Mouse (Mus musculus) liver, embryonic 15.5 days (tissue): ENCODE data around the gene Cadps2. TPM values are rescaled to one million over a fixed set of nuclear protein-coding genes. Genes with fewer than 3 reads are reported as not detected.

ENCODE experiments used
- ATAC-seq: fragments of 200-750 bp; cut with Nextera tagmentation; 2 replicates; pipeline ENCODE4 v1.8.0; 2017; ENCODE audit warnings: moderate number of reproducible peaks, mild to moderate bottlenecking, moderate library complexity; ENCODE audit not compliant: insufficient read depth
- H3K27ac ChIP-seq: fragments of 300-500 bp; sonication (generic); replicated peaks from 2 replicates; pipeline ENCODE4 v1.5.1; 2015; ENCODE audit warnings: mild to moderate bottlenecking, inconsistent platforms
- H3K27me3 ChIP-seq: fragments of 300-500 bp; sonication (generic); 2 replicates; pipeline ENCODE4 v1.6.1; 2015; ENCODE audit warnings: mild to moderate bottlenecking, inconsistent platforms
- H3K36me3 ChIP-seq: fragments of 300-500 bp; sonication (generic); replicated peaks from 2 replicates; pipeline ENCODE4 v1.6.1; 2015; ENCODE audit warnings: moderate library complexity, mild to moderate bottlenecking, inconsistent platforms
- H3K4me1 ChIP-seq: fragments of 300-500 bp; sonication (generic); replicated peaks from 2 replicates; pipeline ENCODE4 v1.6.1; 2015; ENCODE audit warnings: inconsistent platforms
- H3K4me2 ChIP-seq: fragments of 300-500 bp; sonication (generic); 2 replicates; pipeline ENCODE4 v1.6.1; 2015; ENCODE audit warnings: moderate library complexity, mild to moderate bottlenecking, inconsistent platforms
- H3K4me3 ChIP-seq: fragments of 300-500 bp; sonication (generic); replicated peaks from 2 replicates; pipeline ENCODE4 v1.5.1; 2015; ENCODE audit warnings: mild to moderate bottlenecking, inconsistent platforms
- H3K9ac ChIP-seq: fragments of 300-500 bp; sonication (generic); 2 replicates; pipeline ENCODE4 v1.6.1; 2015; ENCODE audit warnings: moderate library complexity, mild to moderate bottlenecking, inconsistent platforms
- H3K9me3 ChIP-seq: fragments of 300-500 bp; sonication (generic); replicated peaks from 2 replicates; pipeline ENCODE4 v1.6.1; 2016; ENCODE audit warnings: inconsistent platforms
- WGBS: fragments of 180-500 bp; shearing (Covaris S2); methylation state at CpG from one replicate; pipeline ENCODE4 v1.1.7; 2015; ENCODE audit warnings: mixed read lengths; ENCODE audit not compliant: insufficient replicate concordance; 5-methylcytosine and 5-hydroxymethylcytosine counted together
- polyA plus RNA-seq: library from polyadenylated mRNA; unstranded; fragments of >200 nt; fragmentation: Nextera tagmentation; extraction: Ambion mirVana; gene quantifications from 2 replicates; pipeline ENCODE4 v1.2.1, GENCODE M21; 2015

Cadps2 gene
- polyA plus RNA-seq, 1 experiment from 2014 or later, result 0.05 TPM

GRCm38 (mm10) chr6:23457748-23458147, 381.5 kb downstream of the Cadps2 start:
- no peaks in the 10 kb centered on the region for H3K9me3 ChIP-seq
- H3K9ac ChIP-seq, result no peak overlapping the region
- H3K4me1 ChIP-seq, result no peaks in the 10 kb centered on the region
- H3K27ac ChIP-seq, result no peak overlapping the region
- H3K4me3 ChIP-seq, result no peak overlapping the region
- ATAC-seq, result no peak
- no peaks in the 10 kb centered on the region for H3K27me3 ChIP-seq
- no peak overlapping the region for H3K4me2 ChIP-seq
- 1% methylated on average over 5 of the region's 5 CpGs for WGBS
- no peaks in the 10 kb centered on the region for H3K36me3 ChIP-seq

GRCm38 (mm10) chr6:23453907-23454306, 385.3 kb downstream of the Cadps2 start:
- Histone ChIP-seq H3K4me1 (no peaks in the 10 kb centered on the region), H3K9me3 (no peaks in the 10 kb centered on the region), H3K27ac (no peak overlapping the region), H3K9ac (no peak overlapping the region), H3K36me3 (no peaks in the 10 kb centered on the region), H3K27me3 (no peaks in the 10 kb centered on the region), H3K4me3 (no peak overlapping the region), H3K4me2 (no peak overlapping the region)
- WGBS, result 45% methylated on average over 5 of the region's 5 CpGs
- ATAC-seq, result no peak

- Histone ChIP-seq H3K4me2 (no peak overlapping the region), H3K27me3 (no peaks in the 10 kb centered on the region), H3K9me3 (no peaks in the 10 kb centered on the region), H3K27ac (no peak overlapping the region), H3K4me1 (no peaks in the 10 kb centered on the region), H3K36me3 (no peaks in the 10 kb centered on the region), H3K4me3 (no peak overlapping the region), H3K9ac (no peak overlapping the region)
- no peak for ATAC-seq
- WGBS, result 52% methylated on average over 3 of the region's 3 CpGs
These were observed 399.3 kb downstream of the Cadps2 start for GRCm38 (mm10) chr6:23439897-23440296.

- ATAC-seq, result no peak
- H3K4me3 ChIP-seq, result no peak overlapping the region
- 10% methylated on average over 12 of the region's 12 CpGs for WGBS
- no peak overlapping the region for H3K27ac ChIP-seq
- H3K9me3 ChIP-seq, result no peaks in the 10 kb centered on the region
- H3K4me1 ChIP-seq, result no peaks in the 10 kb centered on the region
- H3K27me3 ChIP-seq, result no peaks in the 10 kb centered on the region
- no peak overlapping the region for H3K4me2 ChIP-seq
- H3K9ac ChIP-seq, result no peak overlapping the region
- H3K36me3 ChIP-seq, result no peaks in the 10 kb centered on the region
These were observed 428.8 kb downstream of the Cadps2 start for GRCm38 (mm10) chr6:23410256-23411049.

- Histone ChIP-seq H3K9ac (no peak overlapping the region), H3K27ac (no peak overlapping the region), H3K27me3 (no peaks in the 10 kb centered on the region), H3K4me1 (no peaks in the 10 kb centered on the region), H3K4me2 (no peak overlapping the region), H3K36me3 (no peaks in the 10 kb centered on the region), H3K9me3 (no peaks in the 10 kb centered on the region), H3K4me3 (no peak overlapping the region)
- ATAC-seq, result no peak
- 55% methylated on average over 2 of the region's 2 CpGs for WGBS
These were observed 445.1 kb downstream of the Cadps2 start for GRCm38 (mm10) chr6:23394131-23394530.

GRCm38 (mm10) chr6:23392711-23393110, 446.5 kb downstream of the Cadps2 start:
- WGBS, result 69% methylated on average over 4 of the region's 4 CpGs
- H3K4me3 ChIP-seq, result no peak overlapping the region
- no peak overlapping the region for H3K27ac ChIP-seq
- no peak overlapping the region for H3K9ac ChIP-seq
- ATAC-seq, result no peak
- no peaks in the 10 kb centered on the region for H3K9me3 ChIP-seq
- H3K4me1 ChIP-seq, result no peaks in the 10 kb centered on the region
- H3K27me3 ChIP-seq, result no peaks in the 10 kb centered on the region
- no peaks in the 10 kb centered on the region for H3K36me3 ChIP-seq
- H3K4me2 ChIP-seq, result no peak overlapping the region

- ATAC-seq, result no peak
- Histone ChIP-seq H3K4me2 (no peak overlapping the region), H3K27me3 (no peaks in the 10 kb centered on the region), H3K9me3 (no peaks in the 10 kb centered on the region; the same call in 1 of the 2 replicates), H3K27ac (no peak overlapping the region), H3K4me1 (no peaks in the 10 kb centered on the region), H3K4me3 (no peak overlapping the region), H3K36me3 (no peaks in the 10 kb centered on the region), H3K9ac (no peak overlapping the region)
- 40% methylated on average over 5 of the region's 5 CpGs for WGBS
These were observed 452.5 kb downstream of the Cadps2 start for GRCm38 (mm10) chr6:23386711-23387110.

- no peak for ATAC-seq
- Histone ChIP-seq H3K27me3 (no peaks in the 10 kb centered on the region), H3K4me1 (no peaks in the 10 kb centered on the region), H3K9ac (no peak overlapping the region), H3K4me3 (no peak overlapping the region), H3K27ac (no peak overlapping the region), H3K4me2 (no peak overlapping the region), H3K9me3 (no peaks in the 10 kb centered on the region; the same call in 1 of the 2 replicates), H3K36me3 (no peaks in the 10 kb centered on the region)
- WGBS, result 28% methylated on average over 1 of the region's 1 CpGs
These were observed 456.2 kb downstream of the Cadps2 start for GRCm38 (mm10) chr6:23383004-23383347.

GRCm38 (mm10) chr6:23382283-23383003, 456.8 kb downstream of the Cadps2 start:
- Histone ChIP-seq H3K27ac (no peak overlapping the region), H3K4me2 (no peak overlapping the region), H3K9me3 (no peaks in the 10 kb centered on the region; the same call in 1 of the 2 replicates), H3K4me3 (no peak overlapping the region), H3K27me3 (no peaks in the 10 kb centered on the region), H3K4me1 (no peaks in the 10 kb centered on the region), H3K9ac (no peak overlapping the region), H3K36me3 (no peaks in the 10 kb centered on the region)
- no peak for ATAC-seq
- WGBS, result 47% methylated on average over 12 of the region's 12 CpGs

GRCm38 (mm10) chr6:23376327-23376726, 462.9 kb downstream of the Cadps2 start:
- Histone ChIP-seq H3K27ac (no peak overlapping the region), H3K27me3 (no peaks in the 10 kb centered on the region), H3K9me3 (no peaks in the 10 kb centered on the region), H3K4me3 (no peak overlapping the region), H3K36me3 (no peaks in the 10 kb centered on the region), H3K9ac (no peak overlapping the region), H3K4me1 (no peaks in the 10 kb centered on the region), H3K4me2 (no peak overlapping the region)
- WGBS, result 74% methylated on average over 7 of the region's 7 CpGs
- no peak for ATAC-seq

- no peak overlapping the region for H3K4me3 ChIP-seq
- no peaks in the 10 kb centered on the region for H3K4me1 ChIP-seq
- 61% methylated on average over 8 of the region's 8 CpGs for WGBS
- H3K36me3 ChIP-seq, result no peaks in the 10 kb centered on the region
- no peak overlapping the region for H3K9ac ChIP-seq
- ATAC-seq, result no peak
- no peaks in the 10 kb centered on the region for H3K9me3 ChIP-seq
- no peaks in the 10 kb centered on the region for H3K27me3 ChIP-seq
- H3K4me2 ChIP-seq, result no peak overlapping the region
- H3K27ac ChIP-seq, result no peak overlapping the region
These were observed 477.3 kb downstream of the Cadps2 start for GRCm38 (mm10) chr6:23361842-23362451.
